Mouse (Mus musculus): Measurements from ENCODE around the gene Exosc1. TPM values are rescaled to one million over a fixed set of nuclear protein-coding genes. Genes with fewer than 3 reads are reported as not detected.

Gene Exosc1
- polyA plus RNA-seq, 1 experiment = 27.5 TPM

DNA sequence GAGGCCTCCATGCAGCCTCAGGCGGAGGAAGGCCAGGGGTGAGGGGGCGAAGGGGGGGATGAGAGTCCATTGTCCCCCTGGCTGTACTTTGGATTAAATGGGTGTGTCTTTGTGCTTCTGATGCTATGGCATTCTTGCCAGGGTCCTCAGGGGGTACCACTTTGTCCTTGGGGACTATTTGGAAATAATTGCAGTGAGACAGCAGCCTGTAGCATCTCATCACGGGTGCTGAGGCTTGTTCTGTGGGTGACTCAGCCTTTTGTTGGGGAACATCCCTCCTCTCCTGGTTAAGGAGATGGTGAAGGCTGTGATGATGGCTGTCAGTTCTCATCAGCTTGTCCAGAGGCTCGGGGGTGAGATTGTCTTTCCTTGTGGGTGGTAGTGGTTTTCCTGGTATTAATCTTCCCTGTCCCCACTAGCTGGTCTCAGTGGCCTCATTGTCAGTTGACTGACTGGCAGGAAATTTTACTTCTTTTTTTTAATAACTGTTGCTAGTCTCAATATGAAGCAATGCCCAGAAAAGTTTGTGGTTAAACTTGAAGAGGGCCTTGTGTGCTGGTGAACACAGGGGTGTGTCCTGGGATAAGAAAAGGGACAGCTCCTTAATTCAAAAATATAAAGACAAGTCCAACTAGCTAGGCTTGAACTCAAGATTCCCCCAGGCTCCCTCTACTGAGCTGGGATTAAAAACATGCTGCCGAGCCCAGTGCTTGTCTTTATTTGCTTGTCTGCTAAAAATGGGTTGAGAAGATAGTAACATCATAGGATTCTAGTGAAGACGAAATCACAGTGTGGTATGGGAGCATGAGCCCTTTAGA is 19.2 kb downstream of the Exosc1 start:
- Histone ChIP-seq H3K4me3 (ENCODE audit: control insufficient read depth, low read depth, low read length) (no peak overlapping the region), H3K4me1 (ENCODE audit: control insufficient read depth, insufficient read depth, low read length) (peaks cover 12% of the 10 kb centered on the region), H3K27me3 (ENCODE audit: control insufficient read depth, insufficient read depth, low read length) (no peaks in the 10 kb centered on the region), H3K36me3 (ENCODE audit: control insufficient read depth, insufficient read depth, low read length) (peaks cover 2% of the 10 kb centered on the region; the same call in 1 of the 2 replicates), H3K27ac (ENCODE audit: control insufficient read depth, insufficient read depth, low read depth, low read length) (no peak overlapping the region; the same call in 1 of the 2 replicates)
- TF ChIP-seq CTCF (IDR thresholded peaks at IDR 0.05; ENCODE audit: control insufficient read depth, insufficient read depth, insufficient replicate concordance, low read depth, low read length) (no peak), POLR2A (IDR thresholded peaks at IDR 0.05; ENCODE audit: control insufficient read depth, low read depth, low read length) (no peak)

DNA sequence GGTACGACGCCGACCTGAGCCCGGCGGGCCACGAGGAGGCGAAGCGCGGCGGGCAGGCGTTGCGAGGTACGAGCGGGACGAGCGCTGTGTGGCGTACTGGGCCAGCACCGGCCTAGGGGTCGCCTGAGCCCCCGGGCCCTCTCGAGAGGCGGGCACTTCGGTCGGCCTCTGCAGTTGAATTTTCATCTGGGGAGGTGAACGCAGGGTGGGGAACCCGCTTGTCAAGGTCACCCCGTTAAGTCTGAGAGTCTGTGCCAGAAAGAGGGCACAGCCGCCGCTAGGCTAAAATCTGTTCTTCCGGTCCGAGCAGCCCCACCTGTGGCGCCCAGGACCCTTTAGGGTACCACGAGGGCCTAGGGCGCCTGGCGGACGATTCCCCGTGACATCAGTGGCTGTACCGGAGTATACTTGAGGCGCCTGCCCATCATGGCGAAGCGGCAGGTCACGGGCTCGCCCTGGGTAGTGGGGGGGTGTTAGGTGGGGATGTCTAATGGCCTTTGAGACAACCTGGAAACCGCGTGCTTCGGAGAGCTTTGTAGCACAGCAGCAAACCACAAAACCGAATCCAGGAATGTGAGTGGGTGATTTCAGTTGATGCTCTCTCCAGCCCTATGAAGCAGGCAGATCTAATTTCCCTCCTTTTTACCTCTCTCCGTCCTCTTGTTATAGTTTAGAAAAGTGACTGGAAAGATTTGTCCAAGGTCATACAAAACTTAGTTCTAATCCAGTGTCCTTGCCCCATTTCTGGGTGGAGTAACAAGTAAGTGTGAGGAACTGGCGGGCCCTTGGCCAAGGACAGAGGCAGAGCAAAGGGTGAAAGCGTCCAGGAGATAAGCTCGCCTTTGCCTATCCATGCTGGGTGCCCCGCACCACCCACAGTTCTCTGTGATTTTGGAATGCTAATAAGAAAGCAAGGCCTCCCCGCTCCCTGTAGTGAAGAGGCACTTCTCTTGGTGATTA is 20.8 kb downstream of the Exosc1 start:
- H3K4me3 ChIP-seq (ENCODE audit: control insufficient read depth, low read depth, low read length) = peak overlapping the region; percentile 98
- peak overlapping the region; percentile 94 for H3K27ac ChIP-seq (ENCODE audit: control insufficient read depth, insufficient read depth, low read depth, low read length)
- no peak for TF ChIP-seq CTCF (IDR thresholded peaks at IDR 0.05; ENCODE audit: control insufficient read depth, insufficient read depth, insufficient replicate concordance, low read depth, low read length)
- no peak; the same call in 1 of the 2 replicates for TF ChIP-seq POLR2A (IDR thresholded peaks at IDR 0.05; ENCODE audit: control insufficient read depth, low read depth, low read length)
- H3K36me3 ChIP-seq (ENCODE audit: control insufficient read depth, insufficient read depth, low read length) = peaks cover 1% of the 10 kb centered on the region; the same call in 1 of the 2 replicates
- no peaks in the 10 kb centered on the region for H3K27me3 ChIP-seq (ENCODE audit: control insufficient read depth, insufficient read depth, low read length)
- H3K4me1 ChIP-seq (ENCODE audit: control insufficient read depth, insufficient read depth, low read length) = peaks cover 12% of the 10 kb centered on the region

DNA sequence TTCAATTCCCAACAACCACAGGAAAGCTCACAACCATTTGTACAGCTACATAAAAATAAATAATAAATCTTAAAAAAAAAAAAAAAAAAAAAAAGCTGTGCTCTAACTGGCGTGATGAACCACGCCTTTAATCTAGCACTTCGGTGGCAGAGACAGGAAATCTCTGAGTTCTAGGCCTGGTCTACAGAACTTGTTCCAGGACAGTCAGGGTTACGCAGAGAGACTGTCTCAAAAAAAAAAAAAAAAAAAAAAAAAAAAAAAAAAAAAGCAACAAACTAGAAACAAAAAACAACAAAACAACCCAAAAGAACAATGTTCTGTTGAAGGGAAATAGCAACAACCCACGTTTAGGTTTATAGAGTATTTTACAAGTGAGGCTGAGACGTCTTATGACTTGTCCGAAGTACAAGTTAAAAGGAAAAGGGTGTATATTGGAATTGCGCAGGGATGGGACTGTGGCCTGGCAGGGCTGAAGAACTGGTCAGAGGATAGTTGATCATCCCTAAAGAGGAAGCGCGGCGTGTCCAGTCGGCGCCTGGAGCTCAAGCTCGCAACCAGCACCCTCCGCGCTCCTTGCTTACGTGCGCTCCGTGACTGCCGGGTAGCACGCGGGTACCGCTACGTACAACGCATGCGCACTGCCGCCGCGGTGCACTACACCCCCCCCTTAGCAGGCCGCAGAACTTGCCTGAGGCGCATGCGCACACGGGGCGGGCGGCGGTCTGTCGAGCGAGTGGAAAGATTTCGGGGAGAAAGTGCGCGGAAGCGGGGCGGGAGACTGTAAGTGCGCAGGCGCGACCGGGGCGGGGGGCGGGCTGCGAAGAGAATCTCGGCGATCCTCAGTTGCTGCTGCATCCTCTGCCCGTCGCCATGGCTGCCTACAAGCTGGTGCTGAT is 21.8 kb downstream of the Exosc1 start, which contains the start of gene Pgam1:
Gene Pgam1 (plus strand): TSS at position 746 of the 896 bp plus-strand sequence.
- peak within 1 kb of the TSS; percentile 94 for H3K27ac ChIP-seq (ENCODE audit: control insufficient read depth, insufficient read depth, low read depth, low read length)
- peak within 1 kb of the TSS; percentile 98 for H3K4me3 ChIP-seq (ENCODE audit: control insufficient read depth, low read depth, low read length)
- H3K4me1 ChIP-seq (ENCODE audit: control insufficient read depth, insufficient read depth, low read length) = peaks cover 12% of the 10 kb centered on the region
- no peaks in the 10 kb centered on the region for H3K27me3 ChIP-seq (ENCODE audit: control insufficient read depth, insufficient read depth, low read length)
- TF ChIP-seq CTCF (IDR thresholded peaks at IDR 0.05; ENCODE audit: control insufficient read depth, insufficient read depth, insufficient replicate concordance, low read depth, low read length) (no peak), POLR2A (IDR thresholded peaks at IDR 0.05; ENCODE audit: control insufficient read depth, low read depth, low read length) (peak; percentile 86)
- no peaks in the 10 kb centered on the region; the same call in 1 of the 2 replicates for H3K36me3 ChIP-seq (ENCODE audit: control insufficient read depth, insufficient read depth, low read length)

DNA sequence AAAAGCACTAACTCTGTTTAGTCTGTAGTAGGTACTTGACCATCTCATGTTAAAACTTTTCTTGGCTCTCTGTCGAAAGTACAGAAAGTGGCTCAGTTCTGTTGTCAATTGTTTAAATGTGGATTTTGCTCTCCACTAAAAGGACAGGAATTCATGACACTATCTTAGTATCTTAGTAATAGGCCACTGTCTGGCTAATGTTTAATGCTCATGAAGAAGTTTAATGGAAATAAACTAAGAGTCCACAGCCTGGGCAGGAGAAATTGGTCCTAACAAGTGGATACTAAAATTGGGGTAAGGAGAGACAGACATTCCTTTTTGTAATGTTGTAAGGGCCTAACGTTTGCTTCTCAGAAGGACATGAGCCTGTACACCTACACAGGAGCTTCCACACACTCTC is 22.8 kb downstream of the Exosc1 start:
- H3K4me3 ChIP-seq (ENCODE audit: control insufficient read depth, low read depth, low read length) = no peak overlapping the region
- TF ChIP-seq CTCF (IDR thresholded peaks at IDR 0.05; ENCODE audit: control insufficient read depth, insufficient read depth, insufficient replicate concordance, low read depth, low read length) (no peak), POLR2A (IDR thresholded peaks at IDR 0.05; ENCODE audit: control insufficient read depth, low read depth, low read length) (no peak)
- no peaks in the 10 kb centered on the region for H3K27me3 ChIP-seq (ENCODE audit: control insufficient read depth, insufficient read depth, low read length)
- no peaks in the 10 kb centered on the region; the same call in 1 of the 2 replicates for H3K36me3 ChIP-seq (ENCODE audit: control insufficient read depth, insufficient read depth, low read length)
- no peak overlapping the region for H3K27ac ChIP-seq (ENCODE audit: control insufficient read depth, insufficient read depth, low read depth, low read length)
- peaks cover 12% of the 10 kb centered on the region for H3K4me1 ChIP-seq (ENCODE audit: control insufficient read depth, insufficient read depth, low read length)

DNA sequence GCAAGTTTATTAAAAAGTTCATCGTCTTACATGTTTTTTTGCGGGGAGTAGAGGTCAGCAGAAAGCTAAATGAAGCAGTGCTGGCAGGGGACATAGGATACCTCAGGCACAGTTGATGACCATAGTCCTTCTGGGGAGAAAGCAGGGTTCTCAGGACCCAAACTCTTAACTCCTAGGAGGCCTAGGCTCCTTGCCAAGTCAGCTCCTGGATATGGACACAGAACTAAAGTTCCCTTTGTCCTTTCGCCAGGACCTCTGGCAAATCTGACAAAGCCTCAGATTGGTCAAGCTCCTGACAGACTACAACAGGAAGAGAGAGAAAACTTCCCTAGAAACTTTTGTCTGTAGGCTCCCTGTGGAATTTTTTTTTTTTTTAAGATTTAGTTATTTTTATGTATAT is 24.5 kb downstream of the Exosc1 start:
- TF ChIP-seq POLR2A (IDR thresholded peaks at IDR 0.05; ENCODE audit: control insufficient read depth, low read depth, low read length) = no peak
- no peak for TF ChIP-seq CTCF (IDR thresholded peaks at IDR 0.05; ENCODE audit: control insufficient read depth, insufficient read depth, insufficient replicate concordance, low read depth, low read length)
- Histone ChIP-seq H3K27me3 (ENCODE audit: control insufficient read depth, insufficient read depth, low read length) (no peaks in the 10 kb centered on the region), H3K36me3 (ENCODE audit: control insufficient read depth, insufficient read depth, low read length) (no peaks in the 10 kb centered on the region; the same call in 1 of the 2 replicates), H3K27ac (ENCODE audit: control insufficient read depth, insufficient read depth, low read depth, low read length) (no peak overlapping the region), H3K4me3 (ENCODE audit: control insufficient read depth, low read depth, low read length) (no peak overlapping the region), H3K4me1 (ENCODE audit: control insufficient read depth, insufficient read depth, low read length) (peaks cover 10% of the 10 kb centered on the region)

DNA sequence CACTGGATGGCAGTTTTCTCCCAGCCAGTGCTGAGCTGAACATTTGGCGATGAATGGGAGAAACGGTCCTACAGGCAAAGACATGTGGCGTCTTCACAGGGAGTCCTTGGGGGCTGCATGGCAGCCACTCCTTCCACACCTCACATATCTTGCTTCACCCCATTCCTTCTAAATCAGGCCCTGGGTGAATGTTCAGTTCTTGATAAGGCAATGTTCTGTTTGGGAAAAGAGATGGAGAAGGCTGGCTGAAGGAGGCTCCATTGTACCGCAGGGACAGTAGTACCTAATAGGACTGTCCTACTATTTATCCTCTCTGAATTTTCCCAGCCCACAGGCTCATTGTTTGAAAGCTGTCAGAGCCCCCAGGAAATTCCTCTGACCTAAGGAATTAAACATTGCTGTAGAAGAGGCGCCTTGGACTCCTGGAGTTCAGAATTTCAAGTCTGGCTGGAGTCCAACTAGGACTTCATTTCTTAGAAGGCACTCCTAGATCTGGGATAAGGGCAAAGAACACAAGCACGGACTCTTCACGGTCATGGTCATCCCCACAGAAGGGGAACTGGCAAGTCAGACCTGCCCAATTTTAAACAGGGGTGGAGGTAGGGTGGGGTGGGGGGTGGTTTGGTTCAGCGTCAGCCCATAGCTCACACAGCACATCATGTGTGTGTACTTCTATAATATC is 26.0 kb downstream of the Exosc1 start:
- TF ChIP-seq POLR2A (IDR thresholded peaks at IDR 0.05; ENCODE audit: control insufficient read depth, low read depth, low read length) (no peak), CTCF (IDR thresholded peaks at IDR 0.05; ENCODE audit: control insufficient read depth, insufficient read depth, insufficient replicate concordance, low read depth, low read length) (no peak)
- H3K4me3 ChIP-seq (ENCODE audit: control insufficient read depth, low read depth, low read length) = no peak overlapping the region
- no peak overlapping the region for H3K27ac ChIP-seq (ENCODE audit: control insufficient read depth, insufficient read depth, low read depth, low read length)
- peaks cover under 1% of the 10 kb centered on the region; the same call in 1 of the 2 replicates for H3K4me1 ChIP-seq (ENCODE audit: control insufficient read depth, insufficient read depth, low read length)
- no peaks in the 10 kb centered on the region for H3K36me3 ChIP-seq (ENCODE audit: control insufficient read depth, insufficient read depth, low read length)
- no peaks in the 10 kb centered on the region for H3K27me3 ChIP-seq (ENCODE audit: control insufficient read depth, insufficient read depth, low read length)
